Mouse (Mus musculus) c-Kit-positive CD71-positive TER-119-negative erythroid progenitor cells, embryonic 14.5 days (primary cell): ENCODE data around the gene Fam78b.

Source experiments
- DNase-seq: peaks from one replicate; pipeline ENCODE4 v3.0.0-alpha.2; 2013; ENCODE audit warnings: low read depth

The Fam78b gene

DNA sequence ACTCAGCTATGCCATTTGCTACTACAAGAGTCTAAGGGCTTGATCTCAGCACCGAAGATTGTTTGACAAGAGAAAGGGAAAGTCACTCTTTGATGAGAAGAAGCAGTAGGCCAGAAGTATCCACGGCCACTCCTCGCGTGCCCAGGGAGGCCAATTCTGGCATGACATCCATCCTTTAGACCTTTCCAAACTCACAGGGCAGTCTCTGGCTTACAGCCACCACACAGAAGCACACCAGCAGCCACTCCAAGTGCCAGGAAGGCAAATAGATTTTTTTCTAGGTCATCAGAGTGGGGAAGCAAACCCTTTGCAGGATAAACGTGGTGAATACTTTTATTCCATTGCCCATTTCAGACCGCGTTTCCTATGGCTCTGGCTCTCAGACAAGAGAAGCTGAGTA, 97.5 kb downstream of the Fam78b start:
- no peak for DNase-seq

DNA sequence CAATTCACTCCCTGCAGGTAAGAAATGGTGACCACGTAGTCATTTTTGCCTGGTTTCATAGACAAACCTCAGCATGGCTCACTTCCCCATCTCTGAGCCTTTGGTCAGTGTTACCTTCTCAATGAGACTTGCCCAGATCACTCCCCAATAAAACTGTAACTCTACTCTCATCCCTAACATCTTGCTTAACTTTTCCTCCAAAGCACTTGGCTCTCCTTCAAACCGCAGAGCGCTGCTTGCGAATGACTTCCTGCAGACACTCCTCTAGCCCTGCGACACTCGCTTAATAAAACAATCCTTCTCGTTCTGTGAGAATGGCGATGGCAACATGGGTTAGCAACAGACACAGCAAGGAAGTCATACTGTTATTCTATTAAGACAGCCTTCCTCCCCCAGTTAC, 100.8 kb downstream of the Fam78b start:
- DNase-seq, result no peak

DNA sequence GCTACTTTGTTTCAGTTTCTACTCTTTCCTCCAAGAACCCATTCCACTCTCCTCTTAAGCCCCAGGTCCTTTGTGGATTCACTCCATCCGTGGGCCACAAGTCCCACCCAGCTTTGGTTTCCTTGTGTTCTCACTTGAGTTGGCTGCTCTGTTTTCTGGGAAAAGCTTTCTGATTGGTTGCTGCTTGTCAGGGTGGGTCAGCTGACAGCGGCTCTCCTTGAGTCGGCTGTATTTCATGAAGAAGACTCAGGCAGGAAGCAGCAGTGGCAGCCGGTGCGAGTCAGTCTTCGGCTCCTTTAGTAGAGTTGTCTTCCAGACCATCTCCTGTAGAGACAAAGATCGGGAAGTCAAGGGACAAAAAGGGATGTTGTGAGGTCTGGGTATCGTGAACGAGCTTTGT, 101.3 kb downstream of the Fam78b start:
- DNase-seq, result no peak

DNA sequence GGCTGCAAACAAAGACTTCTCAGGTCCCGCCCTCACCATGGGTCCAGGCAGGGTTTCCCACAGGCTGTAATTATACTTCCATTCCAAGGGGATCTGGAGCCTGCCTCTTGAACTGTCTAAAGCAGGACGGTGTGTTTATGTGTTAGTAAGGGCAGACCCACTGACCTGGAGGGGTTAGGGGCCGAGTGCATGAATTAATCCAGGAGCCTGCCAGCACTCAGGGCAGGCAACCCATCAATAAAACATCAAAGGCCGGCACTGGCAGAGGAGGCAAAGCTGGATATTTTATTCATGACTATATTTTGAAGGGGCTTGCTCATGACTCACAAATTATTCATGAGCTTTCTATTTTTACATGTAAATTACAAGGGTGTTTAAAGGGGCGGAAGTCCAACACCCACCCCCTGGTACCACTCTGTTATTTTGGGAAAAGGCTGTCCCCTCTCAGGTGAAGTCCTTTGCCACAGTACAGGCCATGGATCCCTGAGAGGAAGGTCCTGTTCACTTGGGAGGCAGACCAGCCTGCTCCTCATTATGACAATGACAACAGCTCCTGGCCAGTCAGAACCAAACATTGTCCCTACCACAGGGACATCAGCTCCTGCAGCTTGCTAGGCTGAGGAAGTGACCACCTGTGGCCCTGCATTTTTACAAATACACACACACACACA, 103.9 kb downstream of the Fam78b start:
- DNase-seq, result no peak

DNA sequence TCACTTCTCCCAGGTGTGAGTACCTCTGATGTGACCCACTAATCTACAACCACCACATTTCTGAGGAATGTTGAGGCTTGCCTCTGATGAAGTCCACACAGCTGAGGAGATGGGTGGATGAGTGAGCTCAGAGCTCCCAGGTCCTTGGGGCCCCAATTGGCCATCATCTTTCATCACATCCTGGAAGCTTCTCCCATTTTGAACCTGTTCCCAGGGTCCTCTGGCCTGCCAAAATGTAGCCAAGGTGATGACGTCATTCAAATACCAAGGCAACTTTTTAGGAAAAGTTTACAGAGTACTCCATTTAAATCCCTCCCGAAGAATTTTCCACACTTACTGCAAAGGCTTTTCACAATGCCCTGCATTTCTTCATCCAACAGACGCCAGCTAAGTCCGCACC, 104.7 kb downstream of the Fam78b start:
- no peak for DNase-seq

GRCm38 (mm10) chr1:167108973-167109509, 107.8 kb downstream of the Fam78b start:
- no peak for DNase-seq

- DNase-seq, result no peak
Observed at GRCm38 (mm10) chr1:167114363-167115050, 113.3 kb downstream of the Fam78b start.

DNA sequence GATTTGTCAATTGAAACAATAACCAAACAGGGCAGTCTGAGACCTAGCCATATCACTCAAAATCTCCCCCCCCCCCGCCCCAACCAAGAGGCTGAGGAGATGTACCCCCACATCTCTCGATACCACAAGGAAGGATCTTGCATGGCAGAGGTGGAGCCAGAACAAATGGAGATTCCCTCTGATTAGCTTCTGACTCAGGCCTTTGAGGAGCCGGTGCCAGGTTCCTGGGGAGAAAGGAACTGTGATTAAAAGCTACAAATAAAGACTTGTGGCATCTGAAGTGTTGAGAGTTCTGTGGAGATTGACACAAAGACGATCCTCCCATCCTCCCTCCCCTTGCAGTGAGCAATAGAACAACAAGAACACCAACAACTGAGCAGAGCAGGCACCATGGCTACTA, 113.9 kb downstream of the Fam78b start:
- no peak for DNase-seq

DNA sequence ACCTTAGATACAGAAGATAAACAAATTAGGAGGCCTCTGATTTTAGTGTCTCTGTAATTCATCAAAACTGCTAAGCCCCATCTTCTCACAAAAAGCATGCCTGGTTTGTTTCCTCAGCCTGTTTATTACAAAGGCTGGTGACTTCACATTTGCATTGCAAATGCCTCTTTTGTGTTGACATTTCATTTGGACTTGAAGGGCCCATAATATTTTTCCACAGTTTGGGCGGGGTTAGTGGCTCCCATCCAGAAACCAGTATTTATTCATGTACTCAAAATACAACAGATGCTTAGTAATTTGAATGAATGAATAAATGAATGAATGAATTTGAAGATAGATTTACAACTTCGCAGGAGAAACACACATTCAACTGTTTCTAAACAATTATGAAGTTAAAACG, 115.5 kb downstream of the Fam78b start:
- no peak for DNase-seq

DNA sequence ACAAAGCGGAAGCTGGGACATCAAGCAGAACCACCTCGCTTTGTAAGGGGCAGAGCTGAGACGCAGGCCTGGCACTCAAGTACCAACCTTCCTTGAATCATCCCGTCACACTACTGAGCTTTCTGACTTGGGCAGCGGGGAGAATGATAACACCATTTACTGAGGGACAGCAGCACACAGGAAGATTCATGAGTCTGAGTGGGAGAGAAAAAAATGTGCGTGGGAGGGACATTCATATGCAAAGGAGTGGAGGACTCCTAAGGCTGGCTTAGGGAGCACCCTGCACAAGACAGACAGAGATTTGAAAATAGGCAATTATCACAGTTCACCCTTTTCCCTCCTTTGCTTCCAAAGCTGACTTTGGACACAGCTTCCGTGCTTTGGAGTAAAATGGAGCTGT, 117.8 kb downstream of the Fam78b start:
- no peak for DNase-seq

DNA sequence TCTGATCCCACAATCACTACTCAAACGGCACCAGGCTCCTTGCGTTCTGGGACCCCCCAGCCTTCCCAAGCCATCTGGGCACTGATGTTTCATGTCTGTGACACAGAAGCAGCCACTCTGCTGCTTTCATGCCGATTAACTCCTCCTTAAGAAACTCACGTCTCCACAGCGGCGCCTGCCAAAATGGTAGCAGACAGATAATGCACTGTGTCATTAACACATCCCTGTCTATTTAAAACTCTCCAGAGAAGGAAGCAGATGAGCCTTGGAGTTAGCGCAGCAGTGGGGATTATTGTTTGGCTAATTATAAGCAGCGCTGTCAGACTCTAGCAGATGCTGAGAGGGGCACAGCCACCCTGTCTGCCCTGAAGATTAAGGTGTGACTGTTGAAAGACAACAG, 118.2 kb downstream of the Fam78b start:
- no peak for DNase-seq

DNA sequence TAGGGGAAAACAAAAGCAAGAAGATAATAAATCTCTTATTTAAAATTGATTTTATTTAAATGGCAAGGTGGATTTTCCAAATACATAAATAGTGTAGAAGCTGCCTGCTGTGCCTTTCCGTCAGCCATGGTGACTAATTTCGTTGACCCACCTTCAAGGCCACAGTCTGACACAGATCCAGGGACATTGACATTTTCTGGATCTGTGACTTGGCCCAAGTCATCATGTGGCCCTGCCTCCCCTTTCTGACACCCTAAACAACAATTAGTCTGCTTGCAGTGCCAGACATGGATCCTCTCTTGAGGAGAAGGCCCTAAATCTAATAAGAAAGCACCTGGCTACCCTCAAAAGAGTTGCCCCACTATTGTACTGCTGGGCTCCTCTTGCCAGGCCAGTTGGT, 121.2 kb downstream of the Fam78b start:
- no peak for DNase-seq

DNA sequence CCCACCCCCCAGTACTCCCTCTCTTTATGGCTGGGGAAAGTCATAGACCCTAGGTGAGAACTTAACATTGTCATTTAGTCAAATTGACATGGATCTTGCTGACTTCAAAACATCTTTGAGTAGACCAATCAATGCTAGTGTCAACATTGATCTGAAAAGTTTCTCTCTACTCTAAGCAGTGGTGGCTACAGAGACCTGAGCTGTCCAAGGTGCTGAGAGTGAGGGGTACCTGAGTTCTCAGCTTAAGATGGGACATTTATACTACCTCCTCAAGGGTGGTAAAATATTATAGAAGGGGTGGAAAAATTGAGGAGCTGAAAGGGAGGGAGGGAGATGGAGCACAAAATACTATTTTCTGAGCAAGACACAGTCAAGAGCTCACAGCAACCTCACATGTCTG, 122.3 kb downstream of the Fam78b start:
- DNase-seq, result no peak

- no peak for DNase-seq
Observed at GRCm38 (mm10) chr1:167125870-167126269, 124.7 kb downstream of the Fam78b start.

GRCm38 (mm10) chr1:167126292-167126691, 125.1 kb downstream of the Fam78b start:
- DNase-seq, result no peak

- DNase-seq, result no peak
Observed at GRCm38 (mm10) chr1:167135748-167136147, 134.5 kb downstream of the Fam78b start.
